Mouse (Mus musculus): ENCODE measurements around the gene Mre11a.

Mre11a gene

DNA sequence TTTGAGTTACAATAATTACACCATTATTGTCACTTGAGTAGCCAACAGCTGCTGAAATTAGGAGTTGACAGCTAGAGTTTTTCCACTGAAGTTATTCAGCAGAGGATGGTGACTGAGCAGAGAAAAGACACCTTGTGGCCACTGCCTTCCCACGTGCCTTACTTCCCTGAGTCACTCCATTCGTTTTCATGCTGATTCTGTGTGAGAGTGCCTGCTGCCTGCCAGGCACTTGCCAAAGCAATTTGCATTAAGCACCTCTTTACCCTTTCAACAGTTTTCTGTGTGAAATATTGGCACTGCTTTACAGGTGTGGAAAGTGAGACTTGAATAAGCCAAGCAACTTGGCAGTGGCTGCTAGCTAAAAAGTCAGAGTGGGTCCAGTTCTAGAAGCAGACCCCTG lies 43.4 kb downstream of the Mre11a start:
- DNase-seq = no peak

DNA sequence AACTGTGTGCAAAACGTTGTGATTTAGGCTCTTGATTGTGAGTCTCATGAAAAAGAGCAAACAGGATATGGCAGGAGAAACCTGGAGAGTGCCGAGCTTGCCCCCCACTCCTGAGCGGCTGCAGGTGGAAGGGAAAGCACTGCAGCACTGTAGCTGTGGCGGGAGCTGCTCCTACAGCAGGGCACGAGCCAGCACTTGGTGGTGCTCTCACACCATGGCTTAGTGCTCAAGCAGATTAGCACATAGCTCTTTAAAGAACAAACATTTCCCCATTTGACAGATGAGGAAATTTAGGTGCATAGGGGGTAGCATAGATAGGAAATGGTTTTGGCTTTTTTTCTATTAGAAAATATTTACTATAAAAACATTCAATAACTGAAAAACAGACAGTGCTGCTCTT lies 47.6 kb downstream of the Mre11a start:
- no peak for DNase-seq

DNA sequence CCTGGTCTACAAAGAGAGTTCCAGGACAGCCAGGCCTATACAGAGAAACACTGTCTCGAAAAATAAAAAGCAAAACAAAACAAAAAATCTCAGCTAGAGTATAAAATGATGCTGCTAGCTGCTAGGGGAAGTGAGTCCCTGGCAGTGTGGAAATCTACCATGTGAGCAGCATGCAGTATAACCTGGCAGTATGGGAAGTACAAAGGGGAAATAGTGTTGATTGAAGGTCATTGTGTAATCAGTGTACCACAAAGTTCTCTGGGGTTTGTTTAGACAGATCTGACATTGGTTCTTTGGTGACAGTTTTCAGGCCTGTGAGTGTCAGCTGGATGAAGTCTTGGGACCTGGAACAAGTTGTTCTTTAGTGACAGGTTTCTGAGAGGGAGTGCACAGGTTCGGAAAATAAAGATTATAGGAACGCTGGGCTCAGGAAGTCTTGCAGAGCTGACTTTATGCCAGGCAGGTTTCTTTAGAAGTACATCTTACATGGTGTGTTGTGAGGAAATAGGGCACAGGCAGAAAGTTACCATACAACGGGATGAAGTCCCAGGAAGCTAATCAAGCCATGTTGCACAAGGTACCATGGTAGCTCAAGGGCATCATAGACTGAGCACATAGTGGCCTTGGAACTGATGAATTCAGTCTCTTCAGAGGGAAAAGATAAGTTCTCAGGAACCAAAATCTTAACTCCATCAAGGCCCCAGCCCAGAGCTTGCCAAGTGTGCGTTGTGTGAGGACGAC lies 51.1 kb downstream of the Mre11a start:
- no peak for DNase-seq

DNA sequence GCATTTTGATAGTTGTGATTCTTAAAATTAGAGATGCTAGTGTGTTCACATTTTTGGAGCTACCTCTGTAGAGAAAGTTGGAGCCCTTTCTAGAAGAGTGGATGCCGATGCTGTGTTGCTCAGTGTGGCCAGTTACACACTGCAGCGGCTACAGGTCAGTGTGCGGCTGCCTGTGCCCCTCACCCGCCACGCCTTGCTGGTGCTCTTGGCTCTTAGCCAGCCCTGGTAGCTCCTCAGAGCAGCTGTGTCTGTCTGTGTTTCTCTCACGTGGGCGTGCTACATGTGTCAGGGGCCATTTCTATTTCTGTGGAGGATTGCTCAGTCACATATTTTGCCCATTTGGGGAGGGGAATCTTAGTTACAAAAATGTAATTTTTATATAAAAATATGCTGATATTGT lies 55.1 kb downstream of the Mre11a start:
- no peak for DNase-seq

DNA sequence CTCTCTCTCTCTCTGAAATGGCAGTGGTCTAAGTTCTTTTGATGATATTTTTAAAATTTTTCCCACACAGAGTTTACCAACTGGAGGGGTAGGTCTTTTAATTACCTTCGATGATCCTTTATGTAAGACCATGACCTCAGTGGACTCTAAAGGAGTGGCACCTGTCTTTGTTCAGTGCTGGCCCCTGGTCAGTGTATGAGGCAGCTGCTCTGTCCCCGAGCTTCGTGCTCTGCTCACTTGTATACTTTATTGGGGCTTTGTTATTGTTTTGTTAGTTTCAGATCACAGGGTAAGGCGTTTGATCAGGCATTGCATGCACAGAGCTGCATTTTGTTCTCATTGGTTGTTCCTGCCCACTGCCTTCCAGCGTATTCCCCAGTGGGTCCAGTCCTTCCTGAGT lies 55.5 kb downstream of the Mre11a start:
- no peak for DNase-seq

DNA sequence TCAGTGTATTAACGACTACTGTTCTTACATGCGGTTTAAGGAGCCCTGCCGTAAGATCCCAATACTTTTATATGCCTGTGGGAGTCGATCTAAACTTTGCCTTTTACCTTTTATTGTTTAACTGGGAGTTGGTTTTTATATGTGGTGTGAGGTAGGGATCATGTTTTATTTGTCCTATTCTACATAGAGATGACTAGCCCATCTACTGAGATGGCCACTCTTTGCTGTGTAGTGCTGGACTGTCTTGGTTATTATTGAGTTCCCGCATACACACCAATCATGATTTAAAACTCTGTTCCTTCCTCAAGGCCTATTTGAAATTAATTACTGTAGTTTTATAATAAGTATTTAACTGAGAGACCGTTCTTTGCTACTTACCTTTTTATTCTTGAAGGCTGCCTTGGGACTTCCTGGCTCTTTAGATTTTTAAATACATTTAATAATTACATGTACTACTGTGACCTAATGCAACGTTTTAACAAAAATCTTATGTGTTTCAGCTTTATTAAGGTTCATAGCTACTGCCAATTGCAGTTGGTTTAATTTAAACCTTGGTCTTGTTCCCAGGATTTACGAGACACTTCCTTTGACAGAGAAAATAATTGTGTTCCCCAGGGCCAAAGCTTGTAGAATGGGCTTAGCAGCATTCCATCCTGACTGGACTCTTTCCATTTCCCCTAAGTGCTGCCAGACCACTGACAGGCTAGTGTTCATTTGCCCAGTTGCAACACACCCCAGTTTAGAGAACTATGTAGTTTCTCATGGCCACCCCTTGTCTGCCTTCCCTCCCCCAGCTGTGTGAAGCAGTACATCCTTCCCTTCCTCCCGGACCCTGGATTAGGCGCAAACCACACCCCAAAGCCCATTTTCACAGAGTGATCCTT lies 57.7 kb downstream of the Mre11a start:
- no peak for DNase-seq

DNA sequence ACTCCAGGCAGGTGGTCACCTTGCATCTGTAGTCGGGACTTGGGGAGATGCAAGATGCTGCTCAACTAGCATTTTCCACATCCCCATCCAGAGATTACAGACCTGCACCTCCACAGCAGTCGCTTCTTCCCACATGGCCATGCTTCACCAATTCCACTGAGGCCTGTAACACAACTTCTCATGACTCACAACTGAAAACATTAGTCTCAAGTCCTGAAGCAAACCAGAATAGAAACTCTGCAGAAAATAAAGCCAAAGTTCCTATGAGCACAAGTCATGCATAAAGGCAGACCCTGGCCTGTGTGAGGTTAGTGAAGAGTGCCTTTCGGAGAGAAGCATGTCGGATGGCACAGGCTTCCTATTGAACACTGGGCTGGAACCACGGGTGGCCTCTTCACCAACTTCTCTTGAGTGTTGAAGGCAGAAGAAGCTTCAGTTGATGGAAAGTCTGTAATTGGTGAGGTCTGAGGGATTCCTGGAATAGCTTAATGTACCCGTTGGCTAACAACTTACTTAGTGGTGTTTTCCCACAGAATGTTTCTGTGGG lies 58.9 kb downstream of the Mre11a start:
- DNase-seq = no peak

DNA sequence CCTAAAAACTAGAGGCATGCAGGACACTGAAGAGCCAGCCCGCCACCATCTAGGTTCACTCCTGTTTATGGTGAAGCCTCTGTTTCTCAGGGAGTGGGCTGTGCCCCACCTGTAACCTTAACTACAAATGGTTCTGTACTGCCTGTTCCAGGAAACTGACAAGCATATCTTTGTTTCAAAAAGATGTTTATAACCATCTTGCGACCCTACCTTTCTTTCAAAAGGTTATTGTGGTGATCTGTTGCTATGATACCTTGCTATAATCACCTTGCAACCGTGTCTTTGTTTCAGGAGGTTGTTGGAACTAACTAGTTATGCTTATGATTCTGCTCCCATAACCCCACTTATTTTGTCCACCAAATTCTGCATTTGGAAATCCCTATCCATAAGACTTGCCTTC lies 59.4 kb downstream of the Mre11a start:
- no peak for DNase-seq

DNA sequence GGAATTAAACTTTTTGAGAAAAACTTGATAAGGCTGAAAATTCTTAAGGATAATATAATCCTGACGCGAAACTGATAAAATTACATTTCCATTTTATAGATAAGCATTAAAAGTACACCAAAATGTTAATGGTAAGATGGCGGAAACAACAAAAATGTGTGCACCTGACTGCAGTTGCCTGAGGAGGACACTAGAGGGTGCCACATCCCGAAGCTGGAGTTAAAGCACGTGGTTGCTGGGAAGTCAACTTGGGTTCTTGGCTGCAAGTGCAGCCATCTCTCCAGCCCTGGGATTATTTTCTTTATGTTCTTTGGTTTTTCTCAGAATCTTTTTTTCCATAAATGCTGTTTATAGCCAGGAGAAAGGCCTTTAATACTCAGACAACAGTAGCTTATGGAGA lies 62.0 kb downstream of the Mre11a start:
- DNase-seq = no peak

DNA sequence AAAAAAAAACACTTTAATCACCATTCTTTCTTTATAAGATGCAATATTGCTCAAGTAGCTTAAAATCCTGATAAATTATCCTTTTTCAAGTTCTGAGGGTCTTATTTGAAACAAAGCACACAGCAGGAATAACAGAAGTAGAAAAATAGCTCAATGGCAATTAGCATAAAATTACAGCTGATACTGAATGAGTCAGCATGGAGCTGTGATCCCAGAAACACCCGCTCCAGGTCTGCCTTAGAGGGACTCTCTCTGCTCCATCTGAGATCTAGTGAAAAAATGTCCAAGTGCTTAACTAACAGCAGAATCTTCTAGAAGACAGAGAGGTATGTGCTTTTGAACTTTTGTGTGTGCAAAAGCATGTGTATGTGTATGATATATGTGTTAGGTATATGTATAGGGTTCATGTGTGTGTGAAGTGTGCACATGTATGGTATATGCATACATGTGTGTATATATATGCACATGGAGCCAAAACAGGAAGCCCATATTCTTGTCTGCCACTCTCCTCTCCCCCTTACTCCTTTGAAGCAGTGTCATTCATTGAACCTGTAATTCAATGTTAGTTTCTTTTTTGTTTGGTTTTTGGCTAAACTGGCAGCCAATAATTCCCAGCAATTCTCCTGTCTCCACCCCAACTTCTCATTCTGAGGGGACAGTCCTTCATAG lies 63.9 kb downstream of the Mre11a start:
- no peak for DNase-seq

DNA sequence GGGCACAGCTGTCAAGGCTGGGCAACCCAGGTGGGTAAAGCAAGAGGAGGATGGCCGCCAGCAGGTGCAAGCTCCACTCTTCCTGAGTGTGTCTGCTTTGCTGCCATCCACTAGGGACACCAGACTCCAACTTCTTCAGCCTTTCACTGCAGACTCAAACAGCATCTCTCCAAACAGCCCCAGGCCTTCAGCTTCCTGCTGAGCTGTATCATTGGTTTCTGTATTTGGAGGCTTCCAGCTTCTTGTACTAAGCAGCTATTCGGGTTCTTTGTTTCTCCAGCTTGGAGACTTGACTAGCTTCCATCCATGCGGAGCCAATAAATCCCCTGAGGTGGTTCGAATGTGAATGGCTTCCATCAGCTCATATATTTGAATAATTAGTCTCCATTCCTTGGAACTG lies 70.1 kb downstream of the Mre11a start:
- no peak for DNase-seq

DNA sequence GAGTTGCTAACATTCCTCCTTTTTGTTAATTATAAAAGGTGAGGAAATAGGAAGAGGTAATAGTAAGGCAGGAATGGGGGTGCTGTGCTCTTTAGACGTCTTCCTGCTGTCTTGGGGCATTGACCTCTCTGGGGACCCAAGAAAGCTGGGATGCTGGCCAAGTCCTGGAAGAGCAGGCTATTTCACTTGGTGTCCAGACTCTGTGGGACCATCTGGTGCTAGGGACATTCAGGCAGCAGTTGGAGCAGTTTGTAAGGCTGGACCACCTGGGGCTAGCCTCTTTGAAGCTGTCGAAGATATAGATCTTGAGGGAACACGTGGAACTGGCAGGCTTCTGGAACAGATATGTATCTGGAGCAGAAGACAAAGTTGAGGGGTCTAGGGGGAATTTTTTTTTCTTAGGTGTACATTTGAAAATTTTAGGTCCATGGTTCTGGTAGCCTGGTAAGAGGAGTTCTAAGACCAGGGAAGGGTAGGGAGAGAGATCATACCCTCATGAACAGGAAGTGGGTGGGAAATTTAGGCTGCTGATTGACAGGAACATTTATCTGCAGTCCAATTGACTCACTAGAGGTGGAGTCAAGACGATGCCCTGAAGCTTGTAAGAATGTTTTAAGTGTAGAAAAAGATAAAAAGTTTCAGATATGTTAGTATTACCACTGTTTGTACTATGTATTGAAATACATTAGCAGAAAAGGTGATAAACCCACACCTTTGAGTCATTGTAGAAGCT lies 72.6 kb downstream of the Mre11a start:
- no peak for DNase-seq

DNA sequence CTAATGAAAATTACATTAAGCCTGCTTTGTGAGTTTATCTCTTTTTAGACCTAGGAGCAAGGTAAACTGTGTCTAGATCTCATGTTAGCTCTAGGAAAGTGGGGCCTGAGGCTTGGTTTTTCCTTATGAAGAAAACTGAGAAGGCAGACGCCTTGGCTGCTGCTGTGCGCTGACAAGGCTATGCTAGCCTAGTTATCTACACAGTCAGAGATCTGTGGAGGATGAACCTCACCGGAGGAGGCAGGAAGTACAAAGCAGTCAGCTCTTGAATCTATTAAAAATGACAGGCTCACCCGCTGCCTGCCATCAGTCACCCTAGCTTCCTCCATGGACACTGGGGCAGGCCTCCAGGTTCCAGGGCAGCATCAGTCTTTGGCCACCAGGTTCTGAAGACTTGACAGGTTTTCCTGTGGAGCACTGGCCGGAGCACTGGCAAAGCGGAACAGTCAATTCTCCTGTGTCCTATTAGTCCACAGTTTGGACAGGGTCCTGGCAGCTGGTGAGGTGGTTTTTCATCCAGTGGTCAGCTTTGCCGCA lies 73.8 kb downstream of the Mre11a start:
- DNase-seq = no peak

DNA sequence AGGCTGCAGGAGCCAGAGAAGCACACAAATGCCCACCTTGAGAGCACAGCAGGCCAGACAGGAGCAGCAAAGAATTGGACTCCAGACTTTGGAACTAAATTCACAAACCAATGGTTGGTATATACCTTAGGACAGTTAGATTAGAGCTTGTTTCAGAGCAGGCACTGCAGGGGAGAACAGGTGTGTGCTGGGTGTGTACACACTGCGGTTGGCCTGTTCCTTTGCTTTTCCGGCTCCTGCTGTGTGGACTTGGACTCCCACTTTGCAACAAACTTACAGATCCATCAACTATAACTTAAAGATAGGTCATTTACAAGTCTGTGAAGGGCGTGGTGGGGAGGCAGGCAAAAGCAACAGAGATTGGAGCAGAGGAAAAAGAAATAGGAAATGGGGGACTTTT lies 74.3 kb downstream of the Mre11a start:
- no peak for DNase-seq

DNA sequence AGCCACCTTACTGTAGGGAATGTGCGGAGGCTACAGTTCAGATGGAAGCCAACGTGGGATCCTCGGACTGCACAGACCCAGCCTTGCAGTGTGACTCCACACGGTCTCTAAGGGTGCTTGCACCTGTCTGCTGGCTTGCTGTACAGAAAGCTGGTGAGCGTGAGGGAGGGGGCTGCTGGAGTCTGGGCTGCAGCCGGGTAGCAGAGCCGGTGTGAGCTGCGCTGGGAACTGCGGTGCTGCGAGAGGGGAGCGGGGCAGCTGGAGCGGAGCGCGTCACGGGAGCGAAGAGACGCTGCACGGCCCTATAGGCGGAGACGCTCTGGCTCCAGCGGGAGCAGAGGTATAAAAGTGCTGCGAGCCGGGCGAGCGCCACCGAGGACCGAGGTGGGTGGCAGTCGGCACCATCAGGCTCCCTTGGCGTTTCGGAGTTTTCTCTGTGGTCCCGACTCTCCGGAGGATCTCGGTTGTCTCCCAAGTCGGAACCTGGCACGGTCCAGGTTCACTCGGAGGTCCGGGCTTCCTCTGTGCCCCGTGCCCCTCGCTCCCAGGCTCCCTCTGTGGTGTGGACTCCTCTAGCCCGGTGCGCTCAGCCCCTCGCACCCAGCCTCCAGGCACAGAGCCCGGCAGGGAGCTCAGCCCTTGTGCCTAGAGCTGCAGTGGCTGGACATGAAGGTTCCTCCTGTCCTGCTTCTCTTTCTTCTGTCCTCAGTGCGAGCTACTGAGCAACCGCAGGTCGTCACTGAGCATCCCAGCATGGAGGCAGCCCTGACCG lies 75.6 kb downstream of the Mre11a start, which contains the start of gene Gpr83:
Gene Gpr83 (plus strand): TSS at position 343 of the 772 bp plus-strand sequence.
- DNase-seq = no peak

DNA sequence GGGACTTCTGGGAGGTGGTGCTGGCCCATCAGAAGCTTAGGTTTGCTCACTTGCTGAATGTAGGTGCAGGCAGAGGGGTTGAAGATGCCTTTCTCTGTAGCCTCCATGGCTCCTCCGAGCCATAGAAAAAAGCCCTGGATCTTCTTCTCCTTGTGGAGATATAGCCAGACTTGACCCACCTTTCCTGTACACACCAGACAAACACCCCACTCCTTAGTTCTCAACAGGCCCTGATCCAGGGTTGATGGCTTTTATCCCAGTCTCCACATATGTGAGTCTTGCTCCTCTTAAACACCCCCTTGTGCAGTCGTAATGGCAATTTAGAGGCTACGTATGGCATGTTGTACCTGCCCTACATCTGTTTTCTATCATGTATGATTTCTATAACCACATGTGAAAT lies 78.7 kb downstream of the Mre11a start:
- no peak for DNase-seq

DNA sequence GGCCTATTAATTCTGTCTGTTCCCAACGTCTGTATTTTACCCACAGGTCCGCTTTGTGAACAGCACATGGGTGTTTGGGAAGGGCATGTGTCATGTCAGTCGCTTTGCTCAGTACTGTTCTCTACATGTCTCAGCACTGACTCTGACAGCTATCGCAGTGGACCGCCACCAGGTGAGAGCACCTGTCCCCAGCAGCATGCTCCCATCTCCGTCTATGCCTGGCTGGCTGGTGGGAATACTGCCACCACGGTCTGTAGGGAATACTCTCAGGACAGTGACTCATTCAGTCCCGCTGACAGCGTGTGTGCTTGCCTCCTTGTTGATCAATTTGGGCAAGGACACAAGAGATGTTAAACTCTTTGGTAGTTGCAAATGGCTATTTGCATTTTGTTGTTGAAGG lies 80.3 kb downstream of the Mre11a start:
- DNase-seq = no peak

DNA sequence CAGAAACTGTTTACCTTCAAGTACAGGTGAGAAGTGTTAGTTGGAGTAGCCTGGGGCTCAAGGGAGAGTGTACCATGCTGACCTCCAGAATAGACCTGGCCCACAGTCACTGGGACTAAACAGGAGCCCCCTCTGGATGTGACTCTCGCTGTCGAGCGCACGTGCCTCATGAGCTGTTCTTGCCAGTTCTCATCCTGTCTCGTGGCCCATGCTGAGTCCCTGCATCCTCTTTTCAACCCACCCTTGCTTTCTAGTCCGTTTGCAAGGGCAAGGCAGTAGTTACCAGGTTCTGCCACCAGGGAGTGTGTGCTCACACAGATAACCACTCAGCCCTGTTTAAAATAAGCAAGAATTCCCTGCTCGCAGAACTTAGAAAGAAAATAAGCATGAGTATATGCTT lies 82.5 kb downstream of the Mre11a start:
- DNase-seq = no peak

DNA sequence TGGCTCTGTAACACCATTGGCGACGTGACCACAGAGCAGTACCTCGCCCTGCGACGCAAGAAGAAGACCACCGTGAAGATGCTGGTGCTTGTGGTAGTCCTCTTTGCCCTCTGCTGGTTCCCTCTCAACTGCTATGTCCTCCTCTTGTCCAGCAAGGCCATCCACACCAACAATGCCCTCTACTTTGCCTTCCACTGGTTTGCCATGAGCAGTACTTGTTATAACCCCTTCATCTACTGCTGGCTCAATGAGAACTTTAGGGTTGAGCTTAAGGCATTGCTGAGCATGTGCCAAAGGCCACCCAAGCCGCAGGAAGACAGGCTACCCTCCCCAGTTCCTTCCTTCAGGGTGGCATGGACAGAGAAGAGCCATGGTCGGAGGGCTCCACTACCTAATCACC lies 83.9 kb downstream of the Mre11a start:
- DNase-seq = no peak

DNA sequence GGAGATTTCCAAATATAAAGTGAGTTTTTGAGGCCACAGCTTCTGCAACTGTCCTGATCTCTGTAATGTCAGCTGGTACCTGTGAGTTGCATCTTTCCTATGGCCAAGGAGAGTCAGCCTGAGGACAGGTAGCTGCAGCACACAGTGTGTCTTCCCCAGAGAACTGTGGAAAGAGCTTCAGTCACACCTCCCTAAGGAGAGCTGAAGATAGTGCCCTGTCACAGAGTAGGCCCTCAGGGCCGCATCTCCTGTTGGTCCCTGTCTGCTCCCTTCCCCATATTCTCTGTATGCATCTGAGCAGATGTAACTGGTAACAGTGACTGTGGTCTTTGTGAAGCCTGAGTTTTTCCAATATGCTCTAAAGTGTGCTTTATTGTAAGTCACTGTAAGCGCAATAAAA lies 85.9 kb downstream of the Mre11a start:
- no peak for DNase-seq

DNA sequence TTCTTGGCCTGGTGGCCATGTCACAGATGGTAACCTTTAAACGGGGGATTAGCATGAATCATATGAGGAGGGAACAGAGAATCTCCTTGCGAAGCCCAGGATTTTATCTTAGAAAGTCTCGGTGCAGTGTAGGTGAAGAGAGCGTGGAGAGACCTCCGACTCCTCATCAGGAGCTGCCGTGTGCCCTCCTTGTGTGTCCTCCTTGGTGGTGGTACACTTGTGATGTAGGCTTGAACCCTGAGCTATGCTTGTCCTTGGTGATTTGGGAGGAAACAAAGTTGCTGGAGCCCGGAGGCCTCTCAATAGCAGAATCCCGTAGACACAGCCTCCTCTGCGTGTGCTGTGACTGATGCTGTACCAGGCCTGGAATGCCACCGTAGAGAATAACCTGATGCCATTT lies 86.3 kb downstream of the Mre11a start:
- DNase-seq = no peak

DNA sequence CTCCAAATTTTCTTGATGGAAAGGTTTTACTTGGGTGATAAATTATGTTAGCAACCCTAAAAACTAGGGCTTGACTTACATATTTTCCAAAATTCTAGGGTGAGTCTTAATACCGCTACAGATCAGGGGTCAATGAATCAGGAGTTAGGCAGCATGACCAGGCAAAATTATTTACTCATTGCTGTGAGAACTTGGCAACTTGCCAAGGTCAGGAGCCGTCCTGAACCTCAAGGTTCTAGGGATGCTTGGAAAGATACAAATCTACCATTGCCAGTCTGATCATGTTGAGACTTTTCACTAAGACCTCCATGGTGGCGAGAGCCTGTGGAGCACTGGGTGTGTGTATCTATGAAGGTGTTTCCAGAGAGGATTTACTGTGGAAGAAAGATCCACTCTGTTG lies 87.1 kb downstream of the Mre11a start:
- DNase-seq = no peak
